Mouse (Mus musculus) E14TG2a.4 (cell line): ENCODE measurements at regions not wholly inside any gene's neighbourhood (a gene's known extent, or its start where the extent isn't known, plus 50 kb on each side); places are given as distances from the start of the nearest gene placed in this dataset.

Source experiments
- CTCF ChIP-seq: conservative IDR thresholded peaks from 2 replicates; pipeline ENCODE4 v1.5.1; 2014; ENCODE audit warnings: low read length
- POU5F1 ChIP-seq: IDR thresholded peaks from 2 replicates; pipeline ENCODE4 v1.6.1; 2014; ENCODE audit warnings: low read length, borderline replicate concordance

- TF ChIP-seq CTCF, result no peak
- TF ChIP-seq POU5F1, result no peak
These were observed 56.5 kb upstream of the Flt1 start for GRCm38 (mm10) chr5:147782241-147782681.
